Mouse (Mus musculus): ENCODE data around the gene Il1r1. TPM values are rescaled to one million over a fixed set of nuclear protein-coding genes. Genes with fewer than 3 reads are reported as not detected.
"Not testable (repeated sequence)": the region's sequence is repeated elsewhere in the genome, so short reads cannot be mapped to it uniquely, and the experiment has no call there.

Gene Il1r1
- total RNA-seq, 2 experiments from 2014 or later, result 2.4 TPM

DNA sequence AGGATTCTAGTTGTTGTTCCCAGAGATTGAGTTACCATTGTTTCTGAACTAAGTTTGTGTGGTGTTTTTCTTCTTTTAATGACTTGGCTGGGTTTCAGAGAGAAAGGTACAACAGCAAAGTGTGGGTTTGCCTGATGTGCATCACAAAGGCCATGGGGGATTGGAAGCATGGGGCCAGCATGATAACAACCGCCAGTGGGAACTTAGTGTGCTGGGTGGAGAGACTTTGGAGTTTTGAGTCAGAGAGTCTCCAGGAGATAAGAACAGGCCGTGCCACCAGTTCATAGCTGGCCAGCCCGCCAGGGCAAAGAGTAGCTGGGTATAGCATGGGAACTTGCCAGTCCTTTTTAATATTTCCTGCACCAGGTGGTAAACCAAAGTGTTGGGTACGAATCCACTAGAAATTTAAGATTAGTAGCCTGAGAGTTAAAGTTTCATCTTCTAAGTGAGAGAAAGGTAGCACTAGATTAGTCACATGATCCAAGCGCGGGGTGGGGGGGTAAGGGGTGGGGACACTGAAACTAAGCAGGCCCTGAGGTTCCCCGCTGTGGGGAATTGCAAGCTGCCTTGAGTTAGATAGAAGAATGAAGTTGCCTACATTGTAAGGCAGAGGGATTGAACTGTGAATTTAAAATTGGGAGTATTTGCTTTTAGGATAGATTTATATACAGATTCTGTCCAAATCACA is 78.4 kb downstream of the Il1r1 start:
- DNase-seq (ENCODE audit: low spot score in 2 of 2), result no peak
- intact Hi-C loops (cut with DNase I), result no loop called here

- intact Hi-C loops (cut with DNase I); DNase-seq (ENCODE audit: low spot score in 2 of 2): not testable (repeated sequence)
Measured at GRCm38 (mm10) chr1:40304321-40304720, 79.4 kb downstream of the Il1r1 start.

- intact Hi-C loops (cut with DNase I), result no loop called here
- DNase-seq (ENCODE audit: low spot score in 2 of 2), result no peak
Measured at GRCm38 (mm10) chr1:40306111-40306510, 81.2 kb downstream of the Il1r1 start.

- DNase-seq (ENCODE audit: low spot score in 2 of 2), result no peak
- intact Hi-C loops (cut with DNase I), result no loop called here
Measured at GRCm38 (mm10) chr1:40311123-40311522, 86.2 kb downstream of the Il1r1 start.

DNA sequence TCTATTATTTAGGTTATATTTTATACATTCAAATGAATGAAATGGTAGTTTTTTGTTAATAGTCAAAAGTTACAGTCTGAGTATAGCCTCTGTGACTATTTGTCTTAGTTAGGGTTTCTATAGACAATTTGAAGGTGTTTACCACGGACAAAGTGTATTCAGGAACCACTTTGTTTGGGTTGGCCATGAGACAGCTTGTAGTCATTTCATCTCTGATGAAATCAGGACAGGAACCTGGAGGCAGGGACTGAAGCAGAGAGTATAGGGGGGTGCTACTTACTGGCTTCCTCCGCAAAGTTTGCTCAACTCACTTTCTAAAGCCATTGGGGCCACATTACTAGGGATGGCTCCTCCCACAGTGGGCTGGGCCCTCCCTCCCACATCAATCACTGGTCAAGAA is 86.7 kb downstream of the Il1r1 start:
- no peak for DNase-seq (ENCODE audit: low spot score in 2 of 2)
- intact Hi-C loops (cut with DNase I), result no loop called here

- no peak for DNase-seq (ENCODE audit: low spot score in 2 of 2)
- intact Hi-C loops (cut with DNase I), result no loop called here
Measured at GRCm38 (mm10) chr1:40314016-40314415, 89.1 kb downstream of the Il1r1 start.

DNA sequence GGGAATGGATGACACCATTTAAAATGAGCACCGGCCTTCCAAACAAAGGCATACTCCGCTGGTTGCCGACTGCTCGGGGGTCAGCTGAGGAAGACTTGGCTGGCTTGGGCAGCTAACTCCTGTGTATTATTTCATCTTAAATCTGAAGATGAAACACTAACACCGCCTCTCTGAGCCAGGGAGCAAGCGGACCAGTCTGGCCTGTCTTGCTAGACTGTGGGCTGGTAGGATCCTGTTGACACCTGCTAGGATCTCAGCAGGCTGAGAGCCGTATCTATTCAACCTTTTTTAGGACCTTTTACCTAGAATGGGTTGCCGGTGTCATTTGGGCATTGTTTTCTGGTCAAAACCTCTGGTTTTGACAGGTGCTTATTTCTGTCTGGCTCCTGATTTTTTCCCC is 92.8 kb downstream of the Il1r1 start:
- intact Hi-C loops (cut with DNase I), result no loop called here
- no peak for DNase-seq (ENCODE audit: low spot score in 2 of 2)

DNA sequence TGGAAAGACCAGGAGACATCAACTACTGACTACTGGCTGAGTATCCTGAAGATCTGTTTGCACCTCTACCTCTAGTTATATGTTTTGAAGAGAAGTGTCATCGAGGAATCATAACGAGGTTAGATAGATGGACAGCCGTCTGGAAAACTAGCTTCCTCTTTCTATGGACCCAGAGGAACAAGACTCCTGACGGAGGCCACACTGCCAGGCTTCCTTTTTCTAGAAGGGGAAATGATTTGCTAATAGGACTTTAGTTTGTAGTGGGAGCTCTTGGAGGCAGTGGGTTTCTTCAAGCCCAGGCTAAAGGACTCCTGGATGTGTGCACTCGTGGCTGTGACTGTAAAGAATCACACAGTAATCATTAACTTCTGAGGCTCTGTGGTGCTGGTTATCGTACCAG is 96.9 kb downstream of the Il1r1 start:
- intact Hi-C loops (cut with DNase I), result no loop called here
- DNase-seq (ENCODE audit: low spot score in 2 of 2), result no peak

DNA sequence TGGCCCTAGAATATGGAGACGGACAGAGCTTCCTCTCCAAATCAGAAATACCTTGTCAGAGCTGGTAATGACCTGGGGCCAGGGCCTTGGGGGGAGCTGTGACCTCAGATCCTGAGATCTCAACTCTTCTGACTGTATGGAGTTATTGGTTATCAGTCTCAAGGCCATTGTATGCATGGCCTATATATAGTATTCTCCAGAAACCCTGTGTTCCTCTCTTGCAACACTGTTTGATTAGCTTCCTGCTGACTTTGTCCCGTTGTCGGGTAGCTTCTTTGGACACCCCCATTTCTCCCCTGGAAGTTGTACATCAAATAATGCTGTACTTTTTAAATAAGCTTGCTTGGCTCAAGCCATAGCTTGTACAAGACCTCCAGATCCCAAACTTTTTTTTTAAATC is 97.7 kb downstream of the Il1r1 start:
- intact Hi-C loops (cut with DNase I), result no loop called here
- no peak for DNase-seq (ENCODE audit: low spot score in 2 of 2)

DNA sequence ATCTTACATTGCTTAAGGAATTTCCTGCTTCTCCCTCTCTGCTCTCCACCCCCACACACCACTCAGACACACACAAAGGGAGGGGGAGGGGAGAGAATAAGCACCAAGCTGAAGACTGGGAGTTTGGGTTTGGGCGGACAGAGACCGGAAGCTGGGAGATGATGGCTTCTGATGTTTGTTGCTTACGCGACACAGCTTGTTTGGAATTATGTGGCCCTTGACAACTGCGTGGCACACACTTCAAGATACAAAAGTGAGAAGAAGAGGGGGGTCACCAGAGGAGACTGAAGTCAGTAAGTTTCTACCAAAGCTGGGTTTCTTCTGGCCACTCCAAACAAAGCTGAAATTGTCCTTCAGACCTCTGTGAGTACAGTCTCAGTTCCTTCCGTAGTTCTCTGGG is 99.6 kb downstream of the Il1r1 start, which contains the start of gene Il1rl2:
Gene Il1rl2, plus strand, starts transcription at position 154 of the 400 bp plus-strand sequence.
- intact Hi-C loops (cut with DNase I), result no loop called here
- peak in 1 of 2 experiments; percentile 18 for DNase-seq (ENCODE audit: low spot score in 2 of 2)

- DNase-seq (ENCODE audit: low spot score in 2 of 2), result no peak
- intact Hi-C loops (cut with DNase I), result no loop called here
Measured at GRCm38 (mm10) chr1:40324955-40325702, 100.2 kb downstream of the Il1r1 start.

GRCm38 (mm10) chr1:40325711-40326327 is 100.9 kb downstream of the Il1r1 start:
- intact Hi-C loops (cut with DNase I), result no loop called here
- DNase-seq (ENCODE audit: low spot score in 2 of 2), result no peak

DNA sequence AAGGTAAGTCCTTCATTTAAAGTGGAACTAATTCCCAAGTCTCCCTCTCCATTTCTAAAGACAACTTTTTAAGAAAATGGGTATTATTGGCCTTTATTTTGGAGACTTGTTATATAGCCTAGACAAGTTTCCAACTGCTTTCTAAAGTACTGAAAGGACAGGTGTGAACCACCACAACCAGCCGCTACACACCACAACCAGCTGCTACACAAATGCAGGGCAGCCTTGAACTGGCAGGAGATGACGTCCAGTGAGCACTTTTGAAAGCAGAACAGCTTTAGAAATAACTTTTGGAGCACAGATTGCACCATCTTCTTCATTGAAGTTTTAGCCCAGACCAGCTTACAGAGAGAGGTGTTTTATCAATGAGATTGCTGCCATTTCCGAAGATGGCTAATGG is 102.7 kb downstream of the Il1r1 start:
- intact Hi-C loops (cut with DNase I), result no loop called here
- no peak for DNase-seq (ENCODE audit: low spot score in 2 of 2)

DNA sequence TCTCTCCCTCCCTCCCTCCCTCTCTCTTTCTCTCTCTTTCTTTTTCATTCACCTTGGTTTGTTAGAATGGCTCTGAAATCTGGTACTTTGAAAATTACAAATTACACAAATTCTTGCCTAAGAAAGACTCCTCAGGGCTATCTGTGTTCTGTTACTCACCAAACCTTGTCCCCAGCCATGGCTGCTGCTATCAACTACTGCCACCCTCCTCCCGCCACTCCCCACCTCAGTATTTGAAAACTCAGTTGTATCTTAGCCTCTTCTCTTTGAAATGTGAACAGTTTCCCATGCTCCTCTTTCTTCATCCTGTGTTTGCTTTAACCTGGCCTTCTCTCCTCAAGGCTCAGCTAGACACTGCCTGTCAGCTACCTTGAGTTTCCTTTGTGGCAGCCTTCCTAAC is 104.6 kb downstream of the Il1r1 start:
- intact Hi-C loops (cut with DNase I), result no loop called here

GRCm38 (mm10) chr1:40330181-40330580 is 105.3 kb downstream of the Il1r1 start:
- intact Hi-C loops (cut with DNase I), result no loop called here
- no peak for DNase-seq (ENCODE audit: low spot score in 2 of 2)

More for the DNA sequence above, 104.6 kb downstream of the Il1r1 start:
- no peak for DNase-seq (ENCODE audit: low spot score in 2 of 2)

GRCm38 (mm10) chr1:40339346-40339745 is 114.5 kb downstream of the Il1r1 start:
- no peak for DNase-seq (ENCODE audit: low spot score in 2 of 2)
- intact Hi-C loops (cut with DNase I), result no loop called here

GRCm38 (mm10) chr1:40340102-40340501 is 115.2 kb downstream of the Il1r1 start:
- intact Hi-C loops (cut with DNase I), result no loop called here
- no peak for DNase-seq (ENCODE audit: low spot score in 2 of 2)

- intact Hi-C loops (cut with DNase I), result no loop called here
- DNase-seq (ENCODE audit: low spot score in 2 of 2), result no peak
Measured at GRCm38 (mm10) chr1:40352158-40352903, 127.5 kb downstream of the Il1r1 start.

GRCm38 (mm10) chr1:40352904-40353286 is 128.0 kb downstream of the Il1r1 start:
- intact Hi-C loops (cut with DNase I), result no loop called here
- no peak for DNase-seq (ENCODE audit: low spot score in 2 of 2)

GRCm38 (mm10) chr1:40354665-40355064 is 129.8 kb downstream of the Il1r1 start:
- intact Hi-C loops (cut with DNase I), result no loop called here
- no peak for DNase-seq (ENCODE audit: low spot score in 2 of 2)

Measured in left cerebral cortex, postnatal 36 days (tissue).